Mouse (Mus musculus): ENCODE measurements around the gene Hip1. TPM values are rescaled to one million over a fixed set of nuclear protein-coding genes. Genes with fewer than 3 reads are reported as not detected.

Gene Hip1
- polyA plus RNA-seq, 1 experiment from 2014 or later, result 46.9 TPM

- 96% methylated on average over 10 of the region's 10 CpGs for WGBS
- no peak for ATAC-seq (ENCODE audit: insufficient number of reproducible peaks, insufficient read depth, low FRiP score, low read depth)
- H3K27ac ChIP-seq (ENCODE audit: low read length), result no peak overlapping the region
- no peaks in the 10 kb centered on the region for H3K27me3 ChIP-seq (ENCODE audit: control insufficient read depth, insufficient read depth, low read length)
- no peaks in the 10 kb centered on the region for H3K9me3 ChIP-seq (ENCODE audit: control insufficient read depth, low read depth, low read length)
- H3K4me1 ChIP-seq (ENCODE audit: control insufficient read depth, insufficient read depth, low read length), result no peaks in the 10 kb centered on the region
- H3K9ac ChIP-seq (replicated peaks; ENCODE audit: low read depth, low read length), result no peak overlapping the region
- no peak overlapping the region for H3K4me2 ChIP-seq (replicated peaks; ENCODE audit: low read depth, low read length)
- H3K36me3 ChIP-seq (ENCODE audit: control insufficient read depth, insufficient read depth, low read length), result peaks cover 27% of the 10 kb centered on the region
- no peak overlapping the region for H3K4me3 ChIP-seq (ENCODE audit: low read depth, low read length)
Measured at GRCm38 (mm10) chr5:135435039-135435438, 109.9 kb downstream of the Hip1 start.

- H3K4me2 ChIP-seq (replicated peaks; ENCODE audit: low read depth, low read length), result no peak overlapping the region
Measured at GRCm38 (mm10) chr5:135433861-135434260, 111.1 kb downstream of the Hip1 start.

DNA sequence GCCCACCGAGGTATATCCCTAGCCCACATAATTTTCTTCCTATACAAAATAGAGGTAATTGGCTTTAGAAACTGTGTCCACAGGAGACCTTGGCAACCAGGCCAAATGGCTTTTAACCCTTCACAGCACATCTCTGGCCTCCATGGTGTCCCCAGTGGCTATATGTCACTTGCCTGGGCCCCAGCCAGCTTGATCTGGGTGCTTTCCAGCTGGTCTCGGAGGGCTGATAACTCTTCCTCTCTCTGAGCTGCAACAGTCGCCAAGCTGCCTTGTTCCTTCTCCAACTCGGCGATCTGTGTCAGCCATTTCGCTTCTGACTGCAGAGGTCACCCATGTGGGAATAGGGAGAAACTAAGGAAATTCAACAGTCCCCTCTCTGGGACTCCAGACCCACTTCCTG lies 113.8 kb downstream of the Hip1 start:
- Histone ChIP-seq H3K4me2 (replicated peaks; ENCODE audit: low read depth, low read length) (no peak overlapping the region), H3K27ac (ENCODE audit: low read length) (no peak overlapping the region), H3K4me3 (ENCODE audit: low read depth, low read length) (no peak overlapping the region), H3K27me3 (ENCODE audit: control insufficient read depth, insufficient read depth, low read length) (no peaks in the 10 kb centered on the region), H3K4me1 (ENCODE audit: control insufficient read depth, insufficient read depth, low read length) (no peaks in the 10 kb centered on the region), H3K36me3 (ENCODE audit: control insufficient read depth, insufficient read depth, low read length) (peaks cover 40% of the 10 kb centered on the region), H3K9me3 (ENCODE audit: control insufficient read depth, low read depth, low read length) (no peaks in the 10 kb centered on the region), H3K9ac (replicated peaks; ENCODE audit: low read depth, low read length) (no peak overlapping the region)
- no peak for ATAC-seq (ENCODE audit: insufficient number of reproducible peaks, insufficient read depth, low FRiP score, low read depth)
- WGBS, result 88% methylated on average over 6 of the region's 6 CpGs

More at GRCm38 (mm10) chr5:135433861-135434260, 111.1 kb downstream of the Hip1 start:
- 97% methylated on average over 4 of the region's 4 CpGs for WGBS
- no peak overlapping the region for H3K27ac ChIP-seq (ENCODE audit: low read length)
- no peaks in the 10 kb centered on the region for H3K4me1 ChIP-seq (ENCODE audit: control insufficient read depth, insufficient read depth, low read length)
- ATAC-seq (ENCODE audit: insufficient number of reproducible peaks, insufficient read depth, low FRiP score, low read depth), result no peak
- H3K9ac ChIP-seq (replicated peaks; ENCODE audit: low read depth, low read length), result no peak overlapping the region
- H3K9me3 ChIP-seq (ENCODE audit: control insufficient read depth, low read depth, low read length), result no peaks in the 10 kb centered on the region
- no peaks in the 10 kb centered on the region for H3K27me3 ChIP-seq (ENCODE audit: control insufficient read depth, insufficient read depth, low read length)
- peaks cover 33% of the 10 kb centered on the region for H3K36me3 ChIP-seq (ENCODE audit: control insufficient read depth, insufficient read depth, low read length)
- no peak overlapping the region for H3K4me3 ChIP-seq (ENCODE audit: low read depth, low read length)

- Histone ChIP-seq H3K9me3 (ENCODE audit: control insufficient read depth, low read depth, low read length) (no peaks in the 10 kb centered on the region), H3K36me3 (ENCODE audit: control insufficient read depth, insufficient read depth, low read length) (peaks cover 43% of the 10 kb centered on the region), H3K4me2 (replicated peaks; ENCODE audit: low read depth, low read length) (no peak overlapping the region), H3K9ac (replicated peaks; ENCODE audit: low read depth, low read length) (no peak overlapping the region), H3K4me1 (ENCODE audit: control insufficient read depth, insufficient read depth, low read length) (no peaks in the 10 kb centered on the region), H3K27me3 (ENCODE audit: control insufficient read depth, insufficient read depth, low read length) (no peaks in the 10 kb centered on the region), H3K4me3 (ENCODE audit: low read depth, low read length) (no peak overlapping the region), H3K27ac (ENCODE audit: low read length) (no peak overlapping the region)
- ATAC-seq (ENCODE audit: insufficient number of reproducible peaks, insufficient read depth, low FRiP score, low read depth), result no peak
- WGBS, result 79% methylated on average over 5 of the region's 5 CpGs
Measured at GRCm38 (mm10) chr5:135428786-135429185, 116.1 kb downstream of the Hip1 start.

GRCm38 (mm10) chr5:135410266-135410665 lies 134.7 kb downstream of the Hip1 start:
- peaks cover 12% of the 10 kb centered on the region for H3K36me3 ChIP-seq (ENCODE audit: control insufficient read depth, insufficient read depth, low read length)
- no peaks in the 10 kb centered on the region for H3K27me3 ChIP-seq (ENCODE audit: control insufficient read depth, insufficient read depth, low read length)
- H3K4me3 ChIP-seq (ENCODE audit: low read depth, low read length), result no peak overlapping the region
- 87% methylated on average over 9 of the region's 9 CpGs for WGBS
- no peak overlapping the region for H3K9ac ChIP-seq (replicated peaks; ENCODE audit: low read depth, low read length)
- no peak for ATAC-seq (ENCODE audit: insufficient number of reproducible peaks, insufficient read depth, low FRiP score, low read depth)
- no peaks in the 10 kb centered on the region for H3K4me1 ChIP-seq (ENCODE audit: control insufficient read depth, insufficient read depth, low read length)
- no peaks in the 10 kb centered on the region for H3K9me3 ChIP-seq (ENCODE audit: control insufficient read depth, low read depth, low read length)
- no peak overlapping the region for H3K27ac ChIP-seq (ENCODE audit: low read length)
- H3K4me2 ChIP-seq (replicated peaks; ENCODE audit: low read depth, low read length), result no peak overlapping the region

DNA sequence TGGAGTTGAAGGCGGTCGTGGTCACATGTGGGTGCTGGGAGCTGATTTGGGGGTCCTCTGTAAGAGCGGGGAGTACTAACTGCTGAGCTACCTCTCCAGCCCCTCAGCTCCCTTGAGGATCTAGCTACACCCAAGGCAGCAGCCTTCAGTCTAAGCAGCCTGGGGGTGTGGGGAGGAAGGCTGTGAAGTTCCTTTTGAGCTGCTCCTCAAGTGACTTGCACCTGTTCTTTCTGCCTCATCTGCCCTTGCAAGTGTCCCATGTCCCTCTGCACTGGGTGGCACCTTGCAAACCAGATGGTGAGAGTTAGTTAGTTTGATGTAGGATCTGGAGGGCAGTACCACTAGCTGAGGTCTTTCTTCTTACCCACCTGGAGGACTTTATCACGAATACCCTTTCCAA lies 136.8 kb downstream of the Hip1 start:
- Histone ChIP-seq H3K27ac (ENCODE audit: low read length) (no peak overlapping the region), H3K4me3 (ENCODE audit: low read depth, low read length) (no peak overlapping the region), H3K4me2 (replicated peaks; ENCODE audit: low read depth, low read length) (no peak overlapping the region), H3K27me3 (ENCODE audit: control insufficient read depth, insufficient read depth, low read length) (no peaks in the 10 kb centered on the region), H3K36me3 (ENCODE audit: control insufficient read depth, insufficient read depth, low read length) (peaks cover 5% of the 10 kb centered on the region), H3K9ac (replicated peaks; ENCODE audit: low read depth, low read length) (no peak overlapping the region), H3K9me3 (ENCODE audit: control insufficient read depth, low read depth, low read length) (no peaks in the 10 kb centered on the region), H3K4me1 (ENCODE audit: control insufficient read depth, insufficient read depth, low read length) (no peaks in the 10 kb centered on the region)
- ATAC-seq (ENCODE audit: insufficient number of reproducible peaks, insufficient read depth, low FRiP score, low read depth), result no peak
- 88% methylated on average over 4 of the region's 4 CpGs for WGBS

- Histone ChIP-seq H3K27me3 (ENCODE audit: control insufficient read depth, insufficient read depth, low read length) (no peaks in the 10 kb centered on the region), H3K9me3 (ENCODE audit: control insufficient read depth, low read depth, low read length) (no peaks in the 10 kb centered on the region), H3K36me3 (ENCODE audit: control insufficient read depth, insufficient read depth, low read length) (no peaks in the 10 kb centered on the region; the same call in 1 of the 2 replicates), H3K27ac (ENCODE audit: low read length) (no peak overlapping the region), H3K4me2 (replicated peaks; ENCODE audit: low read depth, low read length) (no peak overlapping the region), H3K4me1 (ENCODE audit: control insufficient read depth, insufficient read depth, low read length) (no peaks in the 10 kb centered on the region), H3K4me3 (ENCODE audit: low read depth, low read length) (no peak overlapping the region), H3K9ac (replicated peaks; ENCODE audit: low read depth, low read length) (no peak overlapping the region)
- ATAC-seq (ENCODE audit: insufficient number of reproducible peaks, insufficient read depth, low FRiP score, low read depth), result no peak
- WGBS, result 83% methylated on average over 8 of the region's 9 CpGs
Measured at GRCm38 (mm10) chr5:135405437-135405836, 139.5 kb downstream of the Hip1 start.

DNA sequence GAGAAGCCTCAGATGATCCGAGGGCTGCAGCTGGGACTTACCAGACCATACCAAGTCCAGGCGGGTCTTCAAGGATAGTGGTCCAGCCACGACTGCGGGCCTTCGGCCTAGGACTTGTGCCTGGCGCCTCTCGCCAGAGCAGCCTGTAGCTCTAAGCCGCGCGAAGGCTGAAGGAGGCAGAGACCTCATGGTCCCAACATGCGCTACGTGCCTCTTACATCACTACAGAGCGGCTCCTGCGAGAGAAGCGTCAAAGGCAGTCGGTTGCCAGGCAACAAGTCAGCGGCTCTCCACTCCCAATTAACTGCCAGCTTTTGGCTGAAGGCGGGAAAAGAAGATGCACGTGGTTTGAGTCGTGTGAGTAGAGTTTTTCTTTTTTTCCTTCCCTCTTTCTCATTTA lies 140.3 kb downstream of the Hip1 start:
- Histone ChIP-seq H3K27ac (ENCODE audit: low read length) (no peak overlapping the region), H3K4me1 (ENCODE audit: control insufficient read depth, insufficient read depth, low read length) (no peaks in the 10 kb centered on the region), H3K9me3 (ENCODE audit: control insufficient read depth, low read depth, low read length) (no peaks in the 10 kb centered on the region), H3K4me3 (ENCODE audit: low read depth, low read length) (no peak overlapping the region), H3K27me3 (ENCODE audit: control insufficient read depth, insufficient read depth, low read length) (no peaks in the 10 kb centered on the region), H3K36me3 (ENCODE audit: control insufficient read depth, insufficient read depth, low read length) (no peaks in the 10 kb centered on the region; the same call in 1 of the 2 replicates), H3K9ac (replicated peaks; ENCODE audit: low read depth, low read length) (no peak overlapping the region), H3K4me2 (replicated peaks; ENCODE audit: low read depth, low read length) (no peak overlapping the region)
- ATAC-seq (ENCODE audit: insufficient number of reproducible peaks, insufficient read depth, low FRiP score, low read depth), result no peak
- 38% methylated on average over 20 of the region's 20 CpGs for WGBS

- Histone ChIP-seq H3K4me1 (ENCODE audit: control insufficient read depth, insufficient read depth, low read length) (no peaks in the 10 kb centered on the region), H3K27me3 (ENCODE audit: control insufficient read depth, insufficient read depth, low read length) (no peaks in the 10 kb centered on the region), H3K36me3 (ENCODE audit: control insufficient read depth, insufficient read depth, low read length) (no peaks in the 10 kb centered on the region), H3K27ac (ENCODE audit: low read length) (no peak overlapping the region), H3K9ac (replicated peaks; ENCODE audit: low read depth, low read length) (no peak overlapping the region), H3K4me2 (replicated peaks; ENCODE audit: low read depth, low read length) (no peak overlapping the region), H3K4me3 (ENCODE audit: low read depth, low read length) (no peak overlapping the region), H3K9me3 (ENCODE audit: control insufficient read depth, low read depth, low read length) (no peaks in the 10 kb centered on the region)
- 2% methylated on average over 2 of the region's 2 CpGs for WGBS
- ATAC-seq (ENCODE audit: insufficient number of reproducible peaks, insufficient read depth, low FRiP score, low read depth), result peak; percentile 44; the same call in 1 of the 2 replicates
Measured at GRCm38 (mm10) chr5:135400244-135400643, 144.7 kb downstream of the Hip1 start.
